Mouse (Mus musculus): ENCODE results near the gene Ptpn5.

- TF ChIP-seq EP300 (IDR thresholded peaks at IDR 0.05): no peak
- peak; percentile 37 for TF ChIP-seq CTCF (IDR thresholded peaks at IDR 0.05)
Measured at GRCm38 (mm10) chr7:47098044-47098443, 35.4 kb downstream of the Ptpn5 start.
